Mouse (Mus musculus) ES-Bruce4 (cell line): ENCODE data around the gene Herc3.

Experiments used
- CTCF ChIP-seq: IDR thresholded peaks from one replicate; pipeline ENCODE4 v1.8.1; 2011; ENCODE audit warnings: low read depth, low read length
- EP300 ChIP-seq: IDR thresholded peaks from 2 replicates; pipeline ENCODE4 v1.6.1; 2011; ENCODE audit warnings: low read depth, low read length; ENCODE audit not compliant: insufficient read depth
- POLR2A ChIP-seq: IDR thresholded peaks from one replicate; pipeline ENCODE4 v1.8.1; 2011; ENCODE audit warnings: low read length; ENCODE audit not compliant: insufficient read depth

GRCm38 (mm10) chr6:58893307-58893706 is 62.0 kb downstream of the Herc3 start:
- no peak for TF ChIP-seq POLR2A
- no peak for TF ChIP-seq EP300
- TF ChIP-seq CTCF = no peak
